Mouse (Mus musculus) forebrain, postnatal 0 days (tissue): ENCODE measurements around the gene Tbc1d12. TPM values are rescaled to one million over a fixed set of nuclear protein-coding genes. Genes with fewer than 3 reads are reported as not detected.

ENCODE experiments used
- ATAC-seq: fragments of 200-750 bp; cut with Nextera tagmentation; 2 replicates; pipeline ENCODE4 v1.8.0; 2017; ENCODE audit warnings: mild to moderate bottlenecking, moderate library complexity
- DNase-seq: peaks from one replicate; pipeline ENCODE4 v3.0.0-alpha.2; 2015
- H3K27ac ChIP-seq: fragments of 300-500 bp; sonication (generic); 2 replicates; pipeline ENCODE4 v1.5.1; 2014; ENCODE audit warnings: low read depth, mild to moderate bottlenecking, antibody characterized with exemption, low read length, moderate library complexity, mixed read lengths
- H3K27me3 ChIP-seq: fragments of 300-500 bp; sonication (generic); 2 replicates; pipeline ENCODE4 v1.6.1; 2014; ENCODE audit warnings: mild to moderate bottlenecking, low read length, mixed read lengths; ENCODE audit not compliant: insufficient read depth
- H3K36me3 ChIP-seq: fragments of 300-500 bp; sonication (generic); 2 replicates; pipeline ENCODE4 v1.6.1; 2014; ENCODE audit warnings: mild to moderate bottlenecking, moderate library complexity; ENCODE audit not compliant: insufficient read depth
- H3K4me1 ChIP-seq: fragments of 300-500 bp; sonication (generic); 2 replicates; pipeline ENCODE4 v1.6.1; 2014; ENCODE audit warnings: antibody characterized with exemption; ENCODE audit not compliant: insufficient read depth
- H3K4me2 ChIP-seq: fragments of 300-500 bp; sonication (generic); 2 replicates; pipeline ENCODE4 v1.6.1; 2014; ENCODE audit warnings: low read depth, mild to moderate bottlenecking, moderate library complexity
- H3K4me3 ChIP-seq: fragments of 300-500 bp; sonication (generic); 2 replicates; pipeline ENCODE4 v1.5.1; 2014; ENCODE audit warnings: low read depth, low read length, mixed read lengths
- H3K9ac ChIP-seq: fragments of 300-500 bp; sonication (generic); 2 replicates; pipeline ENCODE4 v1.6.1; 2014; ENCODE audit warnings: mild to moderate bottlenecking
- H3K9me3 ChIP-seq: fragments of 300-500 bp; sonication (generic); 2 replicates; pipeline ENCODE4 v1.6.1; 2016; ENCODE audit warnings: low read length
- CTCF ChIP-seq: sonication (generic); IDR thresholded peaks from 2 replicates; pipeline ENCODE4 v1.5.1; 2016; ENCODE audit warnings: antibody characterized with exemption, control low read depth, low read depth
- WGBS: fragments of 180-500 bp; shearing (Covaris S2); extraction: QIAGEN DNeasy Blood & Tissue Kit; methylation state at CpG from one replicate; pipeline ENCODE4 v1.1.7; 2014; 5-methylcytosine and 5-hydroxymethylcytosine counted together
- polyA plus RNA-seq: library from polyadenylated mRNA; unstranded; fragments of >200 nt; fragmentation: Nextera tagmentation; extraction: Ambion mirVana; gene quantifications from 2 replicates; pipeline ENCODE4 v1.2.1, GENCODE M21; 2015
- total RNA-seq: library from RNA; depleted of rRNA; stranded (reverse); fragments of >200 nt; gene quantifications from 2 replicates; pipeline ENCODE4 v1.2.3, GENCODE M21; 2014; rRNA removed

Tbc1d12 gene
- total and polyA plus RNA-seq, 2 experiments from 2014 or later: 5.2 to 34.2 TPM

DNA sequence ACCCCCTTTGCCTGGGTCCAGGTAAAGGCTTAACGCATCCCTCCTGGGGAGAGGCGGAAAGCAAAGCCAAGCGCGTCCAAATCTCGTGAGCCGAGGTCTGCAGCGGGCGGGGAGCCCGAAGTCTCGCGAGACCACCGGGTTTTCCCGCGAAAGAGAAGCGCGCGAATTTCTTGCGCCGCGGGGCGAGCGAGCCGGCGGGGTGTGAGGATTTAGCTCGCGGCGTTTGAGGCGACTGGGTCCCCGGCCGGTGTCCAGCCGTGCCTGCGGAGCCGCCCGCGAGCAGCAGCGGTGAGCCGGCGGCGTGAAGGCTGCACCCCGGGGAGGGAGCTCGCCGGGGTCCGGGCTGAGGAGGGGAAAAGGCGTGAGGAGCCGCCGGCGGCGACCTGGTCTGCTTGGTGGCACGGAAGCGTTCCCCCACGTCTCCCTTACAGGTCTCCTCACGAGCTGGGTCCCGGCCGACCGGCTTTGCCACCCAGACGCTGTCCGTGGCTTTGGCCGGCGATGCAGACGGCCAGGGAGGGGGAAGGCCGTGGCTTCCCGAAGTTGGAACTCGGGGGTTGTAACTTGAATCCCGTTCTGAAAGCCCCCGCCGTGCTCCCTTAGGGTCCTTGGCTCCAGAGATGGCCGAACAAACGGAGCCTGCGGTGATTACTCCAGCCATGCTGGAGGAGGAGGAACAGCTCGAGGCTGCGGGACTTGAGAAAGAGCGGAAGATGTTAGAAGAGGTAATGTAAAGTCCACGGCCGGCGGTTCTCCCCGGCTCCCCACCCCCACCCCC is 94.6 kb downstream of the Tbc1d12 start, which contains the start of gene Hells:
TSS of gene Hells (plus strand) at position 128 of the 778 bp plus-strand sequence.
- Histone ChIP-seq H3K4me3 (peak within 1 kb of the TSS; percentile 79), H3K27me3 (no peaks in the 10 kb centered on the region), H3K9ac (peak within 1 kb of the TSS; percentile 63), H3K36me3 (no peaks in the 10 kb centered on the region), H3K9me3 (no peaks in the 10 kb centered on the region), H3K27ac (0 out of 2 replicates have a peak within 1 kb of the TSS, but pooled peaks have one; percentile 1), H3K4me1 (0 out of 2 replicates have a peak, but pooled peaks cover 3% of the 10 kb centered on the region), H3K4me2 (peak within 1 kb of the TSS; percentile 100)
- WGBS: under 1% methylated on average over 76 of the region's 76 CpGs
- ATAC-seq (peak; percentile 95), DNase-seq (peak; percentile 92)
- TF ChIP-seq CTCF: no peak

DNA sequence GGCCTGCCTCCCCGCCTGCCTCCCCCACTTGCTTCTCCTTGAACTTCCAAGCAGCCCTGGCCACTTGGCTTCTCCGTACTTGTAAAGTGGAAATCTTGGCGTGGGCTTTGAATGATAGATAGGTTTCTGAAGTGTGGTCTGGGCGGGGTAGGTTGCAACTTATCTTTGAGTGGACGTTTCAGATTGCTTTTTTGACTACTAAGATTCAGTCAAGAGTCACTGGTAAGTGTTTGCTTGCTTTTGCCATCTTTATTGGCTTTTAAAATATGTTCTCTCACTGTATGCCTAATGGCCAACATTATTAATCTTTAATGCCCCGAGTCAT is 95.1 kb downstream of the Tbc1d12 start:
- ATAC-seq: no peak
- Histone ChIP-seq H3K9me3 (no peaks in the 10 kb centered on the region), H3K27ac (no peak overlapping the region), H3K27me3 (no peaks in the 10 kb centered on the region), H3K4me3 (peak overlapping the region; percentile 79), H3K36me3 (no peaks in the 10 kb centered on the region), H3K9ac (peak overlapping the region; percentile 63), H3K4me2 (peak overlapping the region; percentile 100), H3K4me1 (0 out of 2 replicates have a peak, but pooled peaks cover 3% of the 10 kb centered on the region)
- TF ChIP-seq CTCF: no peak
- under 1% methylated on average over 6 of the region's 6 CpGs for WGBS
- DNase-seq: no peak

DNA sequence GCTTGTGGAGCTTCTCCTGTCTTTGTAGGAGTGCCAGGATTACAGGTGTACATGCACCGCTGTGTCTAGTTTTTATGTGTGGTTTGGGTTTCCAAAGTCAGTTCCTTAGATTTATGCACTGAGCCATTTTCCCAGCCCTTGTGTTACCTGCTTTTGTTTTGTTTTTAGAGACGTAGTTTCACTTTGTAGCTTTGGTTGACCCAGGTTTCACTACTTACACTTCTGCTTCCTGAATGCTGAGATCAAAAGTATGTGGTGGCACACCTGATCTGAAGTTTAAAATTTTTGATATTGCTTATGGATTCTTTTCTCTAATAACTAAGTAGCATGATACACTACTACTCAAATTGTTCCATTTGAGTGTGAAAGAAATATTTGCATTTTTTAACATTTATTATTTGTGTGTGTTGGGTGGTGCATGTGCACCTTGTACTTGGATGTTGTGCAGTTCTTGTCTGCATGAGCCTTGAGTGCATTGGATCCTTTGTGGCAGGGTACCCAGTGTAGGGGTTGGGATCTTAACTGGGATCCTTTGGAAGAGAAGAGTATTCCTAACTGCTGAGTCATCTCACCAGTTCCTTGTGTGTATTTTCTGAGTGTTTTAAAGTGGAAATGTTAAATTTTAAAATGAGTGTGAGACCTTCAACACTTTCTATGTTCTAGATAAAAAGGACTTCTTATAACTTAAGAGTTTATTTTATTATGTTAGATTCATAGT is 108.4 kb downstream of the Tbc1d12 start:
- ATAC-seq (no peak), DNase-seq (no peak)
- Histone ChIP-seq H3K36me3 (no peaks in the 10 kb centered on the region), H3K9ac (no peak overlapping the region), H3K9me3 (no peaks in the 10 kb centered on the region), H3K27me3 (no peaks in the 10 kb centered on the region), H3K4me3 (no peak overlapping the region), H3K4me2 (no peak overlapping the region), H3K4me1 (no peaks in the 10 kb centered on the region), H3K27ac (no peak overlapping the region)
- TF ChIP-seq CTCF: no peak
- 89% methylated on average over 2 of the region's 2 CpGs for WGBS

Other genes with a start within 250 kb of the Tbc1d12 start
- gene Noc3l, start 17.3 kb upstream of the Tbc1d12 start, total RNA-seq: 11.8 and 12.0 TPM in 2 replicates
- 1.5 and 1.9 TPM in 2 replicates for gene Noc3l, start 17.3 kb upstream of the Tbc1d12 start, polyA plus RNA-seq
- 4.7 and 8.1 TPM in 2 replicates for gene Hells, start 94.3 kb downstream of the Tbc1d12 start, total RNA-seq
- 2.7 and 4.8 TPM in 2 replicates for gene Hells, start 94.3 kb downstream of the Tbc1d12 start, polyA plus RNA-seq
- gene Cyp2c55, start 170.4 kb downstream of the Tbc1d12 start, total RNA-seq: 0.15 TPM in 1 of 2 replicates, not detected in the other
- gene Cyp2c55, start 170.4 kb downstream of the Tbc1d12 start, polyA plus RNA-seq: not detected in 2 replicates
- 0.23 TPM in 1 of 2 replicates, not detected in the other for gene Cyp2c65, start 224.4 kb downstream of the Tbc1d12 start, total RNA-seq
- not detected in 2 replicates for gene Cyp2c65, start 224.4 kb downstream of the Tbc1d12 start, polyA plus RNA-seq